Mouse (Mus musculus) left cerebral cortex, postnatal 25 days (tissue): ENCODE data around the gene Dcun1d4. TPM values are rescaled to one million over a fixed set of nuclear protein-coding genes. Genes with fewer than 3 reads are reported as not detected.
A peak's percentile ranks its signal among the peaks of the same experiment; 100 is the strongest.

ENCODE experiments used
- DNase-seq, 2 experiments: peaks; one replicate each; pipeline ENCODE4 v3.0.0; 2022; ENCODE audit warnings: low spot score in 2 of 2, mixed read lengths in 1 of 2
- intact Hi-C: fragments of 180-260 bp; cut with DNase I; formaldehyde crosslinking; loops from one replicate; pipeline ENCODE4 v1.15.1; 2025
- total RNA-seq, 2 experiments: library from RNA; stranded (reverse); gene quantifications; 2 replicates each; pipeline ENCODE4 v1.2.3; 2021

The Dcun1d4 gene
- total RNA-seq, 2 experiments from 2014 or later: 118 to 122 TPM

GRCm38 (mm10) chr5:73491837-73492720 lies 11.3 kb downstream of the Dcun1d4 start:
- intact Hi-C loops: loop anchor here (5.0 kb wide), 2 partner anchors 45 to 145 kb away; no protein-coding TSS in a partner anchor
- peak; percentile 93 to 98 for DNase-seq

DNA sequence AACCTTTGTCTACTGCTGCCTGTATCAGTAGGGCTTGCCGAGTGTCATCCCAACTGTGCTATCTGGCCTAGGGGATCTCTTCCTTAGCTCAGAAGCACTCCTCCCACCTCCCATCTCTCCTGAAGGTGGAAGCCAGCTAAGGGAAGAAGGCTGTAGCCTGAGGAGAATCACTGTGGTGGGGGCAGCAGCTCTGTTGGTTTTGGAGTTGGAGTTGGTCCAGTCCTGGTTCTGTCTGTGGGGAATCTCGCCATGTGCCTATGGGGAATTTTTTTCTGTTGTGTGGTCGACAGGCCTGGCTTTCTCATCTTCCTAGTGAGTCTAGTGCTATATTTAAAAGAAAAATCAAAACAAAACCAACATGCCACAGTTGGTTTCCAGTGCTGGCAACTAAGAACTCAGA lies 16.6 kb downstream of the Dcun1d4 start:
- intact Hi-C loops: no loop called here
- DNase-seq: peak in 1 of 2 experiments; percentile 62

DNA sequence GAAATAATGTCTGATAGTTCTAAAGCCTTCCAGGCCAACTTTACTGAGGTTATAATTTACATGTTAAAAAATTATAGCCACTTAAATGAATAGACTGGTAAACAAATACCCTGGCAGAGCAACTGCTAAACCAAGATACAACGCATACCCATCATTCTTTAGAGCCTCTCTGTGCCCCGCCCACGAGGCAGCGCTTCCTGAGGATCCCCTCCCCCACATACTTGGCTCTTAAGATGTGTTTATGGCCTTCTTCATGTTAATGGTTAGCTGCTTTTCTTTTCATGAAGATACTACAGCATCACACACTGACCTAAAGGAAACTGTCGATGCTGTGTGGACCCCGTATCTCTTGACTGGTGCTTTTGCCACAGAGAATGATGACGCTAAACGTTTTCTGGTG lies 17.8 kb downstream of the Dcun1d4 start:
- intact Hi-C loops: no loop called here
- DNase-seq: no peak

GRCm38 (mm10) chr5:73500867-73501440 lies 20.2 kb downstream of the Dcun1d4 start:
- intact Hi-C loops: no loop called here

DNA sequence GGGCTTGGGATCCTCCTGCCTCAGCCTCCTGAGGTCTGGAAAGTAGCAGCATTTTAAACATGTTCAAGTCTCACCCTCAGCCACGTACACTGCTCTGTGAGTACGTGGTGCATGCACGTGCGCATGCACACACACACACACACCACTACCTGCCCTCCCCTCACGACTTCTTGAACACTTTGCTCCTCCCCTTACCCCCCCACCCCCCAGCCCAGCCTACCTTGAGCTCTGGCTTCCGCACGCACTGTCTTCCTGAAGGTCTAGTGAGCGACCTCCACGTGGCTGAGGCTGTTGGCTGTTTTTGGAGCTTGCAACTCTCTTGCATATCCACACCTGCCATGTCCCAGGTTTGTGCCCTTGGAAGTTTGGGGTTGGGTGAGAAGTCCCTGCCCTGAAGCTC lies 21.6 kb downstream of the Dcun1d4 start:
- intact Hi-C loops: no loop called here
- DNase-seq: no peak

More at GRCm38 (mm10) chr5:73500867-73501440, 20.2 kb downstream of the Dcun1d4 start:
- DNase-seq: no peak

DNA sequence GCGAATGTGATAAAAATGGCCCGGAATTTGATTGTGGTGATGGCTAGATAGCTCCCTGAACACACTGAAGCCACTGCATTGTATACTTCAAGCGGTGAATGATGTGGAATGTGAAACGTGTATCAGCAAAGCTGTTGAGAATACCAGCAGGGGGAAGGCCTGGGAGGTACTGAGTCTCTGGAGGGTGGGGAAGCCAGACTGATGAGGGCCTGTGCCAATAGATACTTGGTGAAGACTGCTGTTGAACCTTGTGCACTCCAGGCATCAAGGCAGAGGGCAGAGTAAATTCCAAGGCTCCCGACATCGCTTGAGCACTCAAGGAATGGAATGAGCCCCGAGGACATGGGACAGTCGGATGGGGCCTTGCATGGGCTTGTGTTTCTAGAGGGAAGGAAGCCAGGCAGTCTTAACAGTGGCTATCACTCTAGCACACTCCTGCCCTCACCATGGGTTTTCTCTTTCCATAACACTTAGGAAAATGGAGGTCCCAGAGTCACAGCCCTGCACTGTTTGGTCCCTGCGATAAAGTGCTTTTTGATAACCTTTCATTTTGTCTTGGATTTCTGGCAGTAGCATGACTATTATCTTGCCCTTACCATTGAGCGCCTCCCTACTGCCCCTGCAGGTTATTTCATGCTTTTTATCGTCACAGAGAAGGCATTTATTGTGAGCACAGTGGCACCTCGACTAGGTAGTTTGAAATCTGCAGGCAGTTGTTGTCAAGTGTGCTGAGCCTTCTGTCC lies 22.4 kb downstream of the Dcun1d4 start:
- no peak for DNase-seq
- intact Hi-C loops: no loop called here

DNA sequence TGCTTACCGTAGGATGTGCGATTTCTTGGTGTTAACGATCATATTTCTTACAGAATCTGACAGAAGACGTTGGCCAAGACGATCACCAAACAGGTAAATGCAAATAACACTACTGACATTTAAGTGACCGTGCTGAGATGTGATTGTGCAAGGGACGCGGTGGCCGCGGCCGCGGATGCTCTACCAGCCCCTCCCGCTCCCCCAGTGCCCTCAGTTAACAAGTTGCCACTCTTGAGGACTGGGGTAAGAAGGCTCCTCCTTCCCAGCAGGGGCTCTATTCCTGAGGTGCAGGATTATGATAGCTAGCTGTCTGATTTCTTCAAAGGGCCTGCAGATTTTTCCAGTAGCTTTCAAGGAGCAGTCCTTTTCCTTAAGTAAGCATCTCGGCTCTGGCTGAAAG lies 30.3 kb downstream of the Dcun1d4 start:
- intact Hi-C loops: no loop called here
- DNase-seq: no peak

- intact Hi-C loops: no loop called here
- DNase-seq: no peak
Measured at GRCm38 (mm10) chr5:73512241-73512640, 31.4 kb downstream of the Dcun1d4 start.

DNA sequence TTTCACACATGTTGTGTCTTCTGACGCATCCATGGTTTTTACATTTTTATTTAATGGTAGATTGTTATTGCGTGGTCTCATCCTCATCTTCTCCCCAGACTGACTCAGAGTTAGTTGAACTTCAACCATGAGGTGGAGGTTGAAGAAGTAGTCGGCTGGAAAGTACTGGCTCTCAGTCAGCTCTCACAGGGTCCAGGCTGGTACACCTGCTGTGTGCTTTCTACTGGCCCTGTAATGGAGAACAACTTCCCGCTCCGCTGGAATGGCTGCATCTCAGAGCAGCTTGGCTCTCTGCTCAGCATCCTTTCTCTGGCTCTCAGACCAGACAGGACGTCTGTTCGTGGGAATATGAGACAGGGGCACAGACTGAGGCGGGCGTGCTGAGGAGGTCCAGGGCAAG lies 31.9 kb downstream of the Dcun1d4 start:
- DNase-seq: no peak
- intact Hi-C loops: no loop called here

GRCm38 (mm10) chr5:73514202-73514601 lies 33.4 kb downstream of the Dcun1d4 start:
- intact Hi-C loops: no loop called here
- no peak for DNase-seq

- intact Hi-C loops: no loop called here
- DNase-seq: no peak
Measured at GRCm38 (mm10) chr5:73517299-73517698, 36.5 kb downstream of the Dcun1d4 start.

- intact Hi-C loops: no loop called here
- DNase-seq: no peak
Measured at GRCm38 (mm10) chr5:73518424-73519211, 37.8 kb downstream of the Dcun1d4 start.

GRCm38 (mm10) chr5:73520787-73521186 lies 40.0 kb downstream of the Dcun1d4 start:
- intact Hi-C loops: no loop called here
- DNase-seq: no peak

GRCm38 (mm10) chr5:73523227-73523626 lies 42.4 kb downstream of the Dcun1d4 start:
- intact Hi-C loops: no loop called here
- no peak for DNase-seq

DNA sequence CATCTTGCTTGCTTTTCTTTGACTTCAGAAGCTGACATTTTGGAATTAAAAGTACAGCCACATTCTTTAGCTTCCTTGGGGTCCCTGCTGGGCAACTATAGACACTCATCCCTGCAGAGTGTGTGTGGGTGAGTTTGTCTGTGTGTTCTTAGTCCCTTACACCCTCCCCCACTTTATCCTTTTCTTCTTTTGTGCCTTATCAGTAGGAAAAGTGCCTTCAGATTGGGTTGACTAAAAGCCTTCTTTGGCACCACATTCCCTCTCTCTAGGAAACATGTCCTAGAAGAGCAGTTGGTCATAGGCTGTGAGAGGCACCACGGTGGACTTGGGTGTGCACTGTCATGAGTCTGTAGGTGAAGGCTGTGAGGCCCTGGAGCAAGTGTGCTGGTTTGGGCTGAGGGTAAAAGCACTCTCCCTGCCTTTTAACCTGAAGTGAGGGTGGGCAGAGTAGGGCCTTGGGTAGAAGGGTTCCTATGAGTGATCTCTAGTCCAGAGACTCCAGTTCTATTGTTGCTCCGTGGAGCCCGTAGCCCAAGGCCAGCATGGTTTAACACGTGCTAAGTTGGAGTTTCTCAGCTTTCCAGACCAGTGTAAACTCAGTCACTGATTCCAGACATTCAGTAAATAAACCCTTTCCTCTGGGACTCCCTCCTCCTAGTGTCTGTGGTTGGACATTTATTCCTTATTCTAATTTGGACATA lies 43.6 kb downstream of the Dcun1d4 start:
- DNase-seq: no peak
- intact Hi-C loops: no loop called here

DNA sequence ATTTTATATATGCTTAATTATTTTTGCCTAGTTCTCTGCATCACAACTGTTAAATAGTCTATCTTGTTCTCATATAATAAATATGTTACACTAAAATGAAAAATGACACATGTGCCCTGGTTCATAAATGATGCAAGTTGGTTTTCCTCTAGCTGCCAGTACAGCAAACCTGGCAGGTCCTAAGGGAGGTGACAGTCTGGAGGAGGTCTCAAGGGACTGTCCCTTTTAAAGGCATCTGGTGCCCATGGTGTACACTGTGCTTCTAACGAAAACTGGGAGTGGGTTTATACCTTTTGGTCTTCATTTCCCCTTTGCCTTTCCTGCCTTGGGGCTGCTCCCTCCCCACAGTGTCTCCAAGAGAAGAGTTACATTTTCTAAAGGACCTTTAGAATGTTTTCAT lies 51.4 kb downstream of the Dcun1d4 start:
- intact Hi-C loops: no loop called here
- no peak for DNase-seq

- DNase-seq: peak; percentile 24 to 58
- intact Hi-C loops: no loop called here
Measured at GRCm38 (mm10) chr5:73532879-73533278, 52.1 kb downstream of the Dcun1d4 start.

DNA sequence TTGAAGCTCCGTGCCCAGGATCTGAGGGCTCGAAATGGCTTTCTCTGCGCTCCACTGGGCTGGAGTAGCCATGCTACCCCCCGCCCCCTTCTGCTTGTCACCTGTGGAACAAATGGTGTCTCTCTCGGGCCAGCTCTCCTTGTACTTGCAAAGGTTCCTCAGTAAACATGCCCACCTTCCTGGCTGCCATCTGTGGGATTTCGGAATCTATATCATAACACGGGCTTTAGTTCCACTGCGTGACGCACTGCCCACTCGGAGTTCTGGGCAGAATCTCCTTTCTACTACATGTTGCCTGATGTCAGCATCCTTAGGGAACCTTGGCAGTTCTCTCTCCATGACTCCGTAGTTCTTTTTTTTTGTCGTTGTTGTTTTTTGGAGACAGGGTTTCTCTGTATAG lies 56.9 kb downstream of the Dcun1d4 start:
- DNase-seq: peak in 1 of 2 experiments; percentile 59
- intact Hi-C loops: loop anchor here (2.0 to 5.0 kb wide), 2 partner anchors 45 to 105 kb away; no protein-coding TSS in a partner anchor
